Mouse (Mus musculus) CD8-positive naive resting alpha-beta T cell, adult 2 months (primary cell): Measurements from ENCODE around the gene Casq1.

ENCODE experiments used
- DNase-seq, 2 experiments: peaks; one replicate each; pipeline ENCODE4 v3.0.0; 2022; ENCODE audit warnings: low read depth in 2 of 2, low spot score in 2 of 2

The Casq1 gene

GRCm38 (mm10) chr1:172183056-172183455 lies 36.6 kb downstream of the Casq1 start:
- no peak for DNase-seq

DNA sequence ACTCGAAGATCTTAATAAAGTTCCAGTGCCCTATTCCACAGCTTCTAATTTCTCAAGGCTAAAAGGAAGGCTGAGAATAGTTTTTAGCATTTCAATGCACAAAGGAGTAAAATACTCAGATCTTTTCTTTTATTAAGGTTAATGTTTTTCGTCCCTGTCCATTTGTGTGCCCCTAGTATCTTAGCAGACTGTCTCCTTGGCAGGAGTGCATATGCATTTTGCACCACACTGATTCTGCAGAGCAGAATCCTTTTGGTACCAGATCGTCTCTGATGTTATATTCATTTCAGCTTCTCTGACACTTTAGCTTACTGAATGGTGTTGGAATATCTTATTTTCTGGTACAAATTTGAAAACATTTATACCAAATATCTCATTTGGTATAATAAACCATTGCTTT lies 37.9 kb downstream of the Casq1 start:
- no peak for DNase-seq

DNA sequence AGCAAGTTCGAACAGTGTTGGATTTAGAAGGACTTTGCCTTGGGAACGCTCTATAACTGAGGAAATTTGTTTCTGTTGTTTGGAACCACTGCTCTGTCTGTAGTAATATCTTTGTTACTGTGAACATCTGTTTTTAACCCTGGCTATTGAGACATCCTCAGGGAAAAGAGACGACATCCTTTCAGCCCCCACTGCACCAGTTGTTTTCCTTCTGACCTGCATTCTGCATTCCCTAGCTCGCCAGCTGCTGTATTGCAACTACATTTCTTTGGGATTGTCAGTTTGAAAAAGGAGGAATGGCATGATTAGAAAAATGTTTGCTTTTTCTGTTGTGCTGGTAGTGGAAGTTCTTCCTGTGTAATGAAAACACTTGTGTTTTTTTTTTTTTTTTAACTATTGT lies 38.8 kb downstream of the Casq1 start:
- DNase-seq = no peak

- no peak for DNase-seq
Measured at GRCm38 (mm10) chr1:172179102-172179501, 40.6 kb downstream of the Casq1 start.

DNA sequence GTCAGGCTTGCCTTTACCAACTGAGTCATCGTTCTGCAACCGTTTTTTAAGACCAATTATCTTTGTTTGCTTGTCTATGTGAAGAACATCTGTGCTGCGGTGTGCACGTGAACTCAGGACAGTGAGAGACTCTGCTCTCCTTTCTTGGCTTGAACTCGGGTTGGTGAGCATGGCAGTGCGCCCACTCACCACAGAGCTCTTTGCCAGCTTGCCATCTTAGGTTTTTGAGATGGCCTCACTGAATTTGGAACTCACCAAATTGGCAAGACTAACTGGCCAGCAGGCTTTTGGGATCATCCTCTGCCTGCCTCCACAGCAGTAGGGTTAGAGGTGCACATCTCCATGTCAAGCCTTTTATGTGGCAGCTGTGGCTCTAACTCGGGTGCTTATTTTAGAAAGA lies 41.9 kb downstream of the Casq1 start:
- DNase-seq = no peak

- DNase-seq = no peak
Measured at GRCm38 (mm10) chr1:172173181-172173580, 46.5 kb downstream of the Casq1 start.

DNA sequence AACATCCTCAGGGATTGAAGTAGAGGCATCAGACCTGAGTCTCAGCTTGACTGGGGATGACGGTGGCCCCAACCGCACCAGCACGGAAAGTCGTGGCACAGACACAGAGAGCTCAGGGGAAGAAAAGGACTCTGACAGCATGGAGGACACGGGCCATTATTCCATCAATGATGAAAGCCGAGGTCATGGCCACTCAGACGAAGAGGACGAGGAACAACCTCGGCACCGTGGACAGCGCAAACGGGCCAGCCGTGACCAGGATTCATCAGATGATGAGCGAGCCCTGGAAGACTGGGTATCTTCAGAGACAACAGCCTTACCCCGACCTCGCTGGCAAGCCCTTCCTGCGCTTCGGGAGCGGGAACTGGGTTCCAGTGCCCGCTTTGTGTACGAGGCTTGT lies 47.3 kb downstream of the Casq1 start:
- no peak for DNase-seq

GRCm38 (mm10) chr1:172169809-172170208 lies 49.9 kb downstream of the Casq1 start:
- no peak for DNase-seq

- DNase-seq = no peak
Measured at GRCm38 (mm10) chr1:172167911-172168310, 51.8 kb downstream of the Casq1 start.

GRCm38 (mm10) chr1:172162959-172163358 lies 56.7 kb downstream of the Casq1 start:
- no peak for DNase-seq

- peak; percentile 8 to 35 for DNase-seq
Measured at GRCm38 (mm10) chr1:172162009-172162408, 57.7 kb downstream of the Casq1 start.

- DNase-seq = no peak
Measured at GRCm38 (mm10) chr1:172160508-172160907, 59.2 kb downstream of the Casq1 start.

DNA sequence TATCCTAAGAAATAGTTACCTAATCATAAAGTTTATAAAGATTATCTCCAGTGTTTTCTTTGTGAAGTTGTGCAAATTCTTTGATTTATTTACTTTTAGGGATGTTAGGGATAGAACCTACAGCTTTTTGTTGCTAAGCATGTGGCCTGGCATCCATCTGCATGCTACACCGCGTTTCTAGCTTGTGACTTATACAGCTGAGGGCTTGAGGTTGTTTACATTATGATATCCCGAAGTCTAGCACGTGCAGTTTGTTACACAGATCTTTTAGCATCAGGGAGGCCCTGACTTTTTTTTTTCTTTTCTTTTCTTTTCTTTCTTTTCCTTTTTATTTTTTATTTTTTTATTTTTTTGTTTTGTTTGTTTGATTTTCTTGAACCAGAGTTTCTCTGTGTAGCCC lies 59.7 kb downstream of the Casq1 start:
- no peak for DNase-seq
